Mouse (Mus musculus): ENCODE data around the gene Cntn3. TPM values are rescaled to one million over a fixed set of nuclear protein-coding genes. Genes with fewer than 3 reads are reported as not detected.

Cntn3 gene
- polyA plus RNA-seq, 1 experiment from 2014 or later, result 0.89 TPM

GRCm38 (mm10) chr6:102555814-102556437, 17.0 kb downstream of the Cntn3 start:
- Histone ChIP-seq H3K4me3 (no peak overlapping the region), H3K27ac (no peak overlapping the region), H3K9me3 (no peaks in the 10 kb centered on the region), H3K27me3 (ENCODE audit: insufficient read depth, poor library complexity, severe bottlenecking) (no peaks in the 10 kb centered on the region), H3K4me1 (replicated peaks) (no peaks in the 10 kb centered on the region), H3K36me3 (no peaks in the 10 kb centered on the region)
- DNase-seq (ENCODE audit: low spot score), result no peak
- WGBS, result 93% methylated on average over 4 of the region's 4 CpGs

- Histone ChIP-seq H3K4me3 (no peak overlapping the region), H3K9me3 (no peaks in the 10 kb centered on the region), H3K36me3 (no peaks in the 10 kb centered on the region), H3K27ac (no peak overlapping the region), H3K4me1 (replicated peaks) (no peaks in the 10 kb centered on the region), H3K27me3 (ENCODE audit: insufficient read depth, poor library complexity, severe bottlenecking) (no peaks in the 10 kb centered on the region)
- WGBS, result 91% methylated on average over 3 of the region's 3 CpGs
- no peak for DNase-seq (ENCODE audit: low spot score)
Observed at GRCm38 (mm10) chr6:102555067-102555657, 17.7 kb downstream of the Cntn3 start.

DNA sequence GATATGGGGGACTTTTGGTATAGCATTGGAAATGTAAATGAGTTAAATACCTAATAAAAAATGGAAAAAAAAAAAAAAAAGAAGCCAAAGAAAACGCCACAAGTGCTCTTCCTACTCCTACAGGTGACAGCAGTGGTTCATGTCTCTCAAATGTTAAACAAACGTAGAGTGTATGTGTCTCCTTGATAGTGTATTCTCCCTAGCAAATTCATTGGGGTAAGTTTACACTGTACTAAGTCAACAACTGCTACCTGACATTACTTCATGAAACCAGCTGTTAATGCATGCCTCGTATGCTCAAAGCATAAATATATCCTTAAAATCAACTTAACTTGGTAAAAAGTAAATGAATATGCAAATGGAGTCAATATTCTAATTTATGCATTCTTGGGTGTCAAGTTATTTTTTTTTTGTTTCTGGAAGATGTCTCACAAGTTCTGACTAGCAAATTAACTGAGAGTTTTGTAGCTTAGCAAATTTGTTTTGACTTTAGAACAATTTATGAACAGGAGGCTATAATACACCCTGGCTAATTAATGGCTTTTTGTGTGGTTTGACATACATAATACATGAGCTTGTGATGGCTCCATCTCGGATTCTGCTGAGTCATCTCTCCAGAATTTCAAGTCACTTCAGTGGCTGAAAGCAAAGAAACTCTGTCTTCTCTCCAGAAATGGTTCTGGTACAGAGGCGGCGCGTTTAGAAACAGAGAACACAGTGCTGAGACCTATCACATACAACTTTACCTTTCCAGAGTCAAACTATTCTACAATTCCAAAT, 31.1 kb downstream of the Cntn3 start:
- H3K4me3 ChIP-seq, result no peak overlapping the region
- H3K4me1 ChIP-seq (replicated peaks), result peaks cover 7% of the 10 kb centered on the region; the same call in 1 of the 2 replicates
- no peaks in the 10 kb centered on the region for H3K27me3 ChIP-seq (ENCODE audit: insufficient read depth, poor library complexity, severe bottlenecking)
- WGBS, result 85% methylated on average over 7 of the region's 7 CpGs
- DNase-seq (ENCODE audit: low spot score), result no peak
- no peak overlapping the region for H3K27ac ChIP-seq
- no peaks in the 10 kb centered on the region for H3K36me3 ChIP-seq
- no peaks in the 10 kb centered on the region for H3K9me3 ChIP-seq

GRCm38 (mm10) chr6:102535599-102535998, 37.3 kb downstream of the Cntn3 start:
- Histone ChIP-seq H3K27ac (no peak overlapping the region), H3K4me3 (no peak overlapping the region), H3K36me3 (no peaks in the 10 kb centered on the region), H3K4me1 (replicated peaks) (no peaks in the 10 kb centered on the region), H3K27me3 (ENCODE audit: insufficient read depth, poor library complexity, severe bottlenecking) (no peaks in the 10 kb centered on the region), H3K9me3 (no peaks in the 10 kb centered on the region)
- DNase-seq (ENCODE audit: low spot score), result no peak
- WGBS, result 87% methylated on average over 4 of the region's 4 CpGs

GRCm38 (mm10) chr6:102523037-102523436, 49.9 kb downstream of the Cntn3 start:
- 84% methylated on average over 2 of the region's 2 CpGs for WGBS
- no peaks in the 10 kb centered on the region for H3K4me1 ChIP-seq (replicated peaks)

GRCm38 (mm10) chr6:102520977-102521376, 51.9 kb downstream of the Cntn3 start:
- no peaks in the 10 kb centered on the region for H3K27me3 ChIP-seq (ENCODE audit: insufficient read depth, poor library complexity, severe bottlenecking)
- no peak overlapping the region for H3K27ac ChIP-seq
- peak; percentile 23 for DNase-seq (ENCODE audit: low spot score)
- no peak overlapping the region for H3K4me3 ChIP-seq
- 55% methylated on average over 2 of the region's 2 CpGs for WGBS
- no peaks in the 10 kb centered on the region for H3K4me1 ChIP-seq (replicated peaks)
- H3K36me3 ChIP-seq, result no peaks in the 10 kb centered on the region
- H3K9me3 ChIP-seq, result no peaks in the 10 kb centered on the region

More at GRCm38 (mm10) chr6:102523037-102523436, 49.9 kb downstream of the Cntn3 start:
- Histone ChIP-seq H3K27ac (no peak overlapping the region), H3K36me3 (no peaks in the 10 kb centered on the region), H3K4me3 (no peak overlapping the region), H3K9me3 (no peaks in the 10 kb centered on the region), H3K27me3 (ENCODE audit: insufficient read depth, poor library complexity, severe bottlenecking) (no peaks in the 10 kb centered on the region)
- no peak for DNase-seq (ENCODE audit: low spot score)

DNA sequence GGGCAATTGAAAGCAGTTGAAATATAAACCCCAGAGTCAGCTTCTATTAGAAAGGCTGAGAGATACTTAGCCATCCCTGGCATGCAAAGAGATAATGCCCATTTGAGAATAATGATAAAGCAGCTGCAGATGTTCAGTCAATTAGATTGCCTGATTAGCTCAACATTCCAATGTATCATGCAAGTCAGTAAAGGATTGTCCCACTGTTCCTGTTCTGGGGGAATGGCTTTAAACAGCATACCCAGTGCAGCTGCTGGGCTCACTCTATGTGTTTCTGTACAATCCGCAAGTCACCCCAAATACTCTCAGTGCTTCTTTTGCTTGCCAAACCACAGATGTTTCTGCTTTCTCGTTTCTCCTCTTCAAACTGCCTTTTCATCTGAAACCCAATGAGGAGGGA, 57.7 kb downstream of the Cntn3 start:
- no peaks in the 10 kb centered on the region for H3K36me3 ChIP-seq
- no peak for DNase-seq (ENCODE audit: low spot score)
- WGBS, result 85% methylated on average over 2 of the region's 2 CpGs
- H3K4me3 ChIP-seq, result no peak overlapping the region
- no peaks in the 10 kb centered on the region for H3K27me3 ChIP-seq (ENCODE audit: insufficient read depth, poor library complexity, severe bottlenecking)
- no peaks in the 10 kb centered on the region for H3K9me3 ChIP-seq
- H3K4me1 ChIP-seq (replicated peaks), result peaks cover 4% of the 10 kb centered on the region
- H3K27ac ChIP-seq, result no peak overlapping the region

- 7% methylated on average over 1 of the region's 1 CpGs for WGBS
- DNase-seq (ENCODE audit: low spot score), result peak; percentile 6
Observed at GRCm38 (mm10) chr6:102512085-102512484, 60.8 kb downstream of the Cntn3 start.

GRCm38 (mm10) chr6:102485509-102485908, 87.4 kb downstream of the Cntn3 start:
- no peak overlapping the region for H3K27ac ChIP-seq
- H3K4me1 ChIP-seq (replicated peaks), result no peaks in the 10 kb centered on the region
- DNase-seq (ENCODE audit: low spot score), result no peak
- no peaks in the 10 kb centered on the region for H3K27me3 ChIP-seq (ENCODE audit: insufficient read depth, poor library complexity, severe bottlenecking)
- H3K36me3 ChIP-seq, result no peaks in the 10 kb centered on the region
- no peak overlapping the region for H3K4me3 ChIP-seq
- no peaks in the 10 kb centered on the region for H3K9me3 ChIP-seq

More at GRCm38 (mm10) chr6:102512085-102512484, 60.8 kb downstream of the Cntn3 start:
- no peaks in the 10 kb centered on the region for H3K36me3 ChIP-seq
- H3K27ac ChIP-seq, result no peak overlapping the region
- H3K27me3 ChIP-seq (ENCODE audit: insufficient read depth, poor library complexity, severe bottlenecking), result no peaks in the 10 kb centered on the region
- no peaks in the 10 kb centered on the region for H3K9me3 ChIP-seq
- peaks cover 4% of the 10 kb centered on the region for H3K4me1 ChIP-seq (replicated peaks)
- H3K4me3 ChIP-seq, result no peak overlapping the region

DNA sequence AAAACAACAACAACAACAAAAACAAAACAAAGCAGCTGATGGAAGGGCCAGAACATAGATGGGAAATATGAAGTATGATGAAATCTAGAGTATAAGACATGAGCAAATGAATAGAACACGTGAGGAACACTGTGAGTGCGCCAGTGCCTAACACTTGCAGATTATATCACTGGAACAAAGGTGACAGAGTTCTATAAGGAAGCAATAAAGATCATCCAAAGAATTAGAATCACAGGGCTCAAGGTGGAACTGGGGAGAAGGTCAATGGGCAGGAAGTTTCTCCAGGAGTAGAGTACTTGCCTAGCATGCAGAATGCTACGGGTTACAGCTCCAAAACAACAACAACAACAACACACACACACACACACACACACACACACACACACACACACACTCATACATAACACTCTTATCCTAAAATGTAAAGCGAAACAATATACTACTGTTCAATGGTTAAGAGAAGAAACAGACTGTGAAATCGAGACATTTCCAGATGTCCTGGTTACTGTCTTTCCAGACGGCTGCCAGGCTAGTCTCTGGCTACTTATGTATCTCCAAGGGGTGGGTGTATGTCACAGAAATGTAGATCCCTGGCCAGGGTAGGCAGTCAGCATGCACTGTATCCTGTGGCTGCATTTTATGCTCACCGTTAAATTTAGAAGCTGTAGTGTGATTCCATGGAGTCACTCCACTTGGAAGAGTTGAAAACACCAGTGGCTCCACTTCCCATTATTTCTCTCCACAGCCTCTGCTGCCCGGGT, 94.4 kb downstream of the Cntn3 start:
- Histone ChIP-seq H3K36me3 (no peaks in the 10 kb centered on the region), H3K9me3 (no peaks in the 10 kb centered on the region), H3K27me3 (ENCODE audit: insufficient read depth, poor library complexity, severe bottlenecking) (no peaks in the 10 kb centered on the region), H3K4me1 (replicated peaks) (no peaks in the 10 kb centered on the region), H3K4me3 (no peak overlapping the region), H3K27ac (no peak overlapping the region)
- DNase-seq (ENCODE audit: low spot score), result no peak
- 86% methylated on average over 8 of the region's 8 CpGs for WGBS

DNA sequence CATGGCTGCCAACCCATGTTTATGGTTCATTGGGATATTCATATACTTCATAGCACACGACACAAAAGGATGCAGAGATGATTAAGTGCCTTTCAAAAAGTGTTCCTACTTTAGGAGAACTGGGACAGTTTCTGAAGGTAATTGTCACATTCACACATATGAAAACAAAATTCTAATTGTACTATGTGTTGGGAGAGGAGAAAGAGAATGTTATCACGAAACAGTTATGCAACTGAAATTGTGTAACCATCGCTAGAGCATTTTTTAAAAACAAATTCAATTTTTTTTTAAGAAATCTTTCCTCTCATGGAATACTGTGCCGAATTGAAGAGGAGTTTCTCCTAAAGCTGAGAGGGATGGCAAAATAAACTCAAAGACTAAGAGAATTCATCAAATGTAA, 134.5 kb downstream of the Cntn3 start:
- Histone ChIP-seq H3K4me1 (replicated peaks) (no peaks in the 10 kb centered on the region), H3K27me3 (ENCODE audit: insufficient read depth, poor library complexity, severe bottlenecking) (no peaks in the 10 kb centered on the region), H3K4me3 (no peak overlapping the region), H3K9me3 (no peaks in the 10 kb centered on the region), H3K27ac (no peak overlapping the region), H3K36me3 (no peaks in the 10 kb centered on the region)
- WGBS, result 90% methylated on average over 4 of the region's 4 CpGs
- no peak for DNase-seq (ENCODE audit: low spot score)

DNA sequence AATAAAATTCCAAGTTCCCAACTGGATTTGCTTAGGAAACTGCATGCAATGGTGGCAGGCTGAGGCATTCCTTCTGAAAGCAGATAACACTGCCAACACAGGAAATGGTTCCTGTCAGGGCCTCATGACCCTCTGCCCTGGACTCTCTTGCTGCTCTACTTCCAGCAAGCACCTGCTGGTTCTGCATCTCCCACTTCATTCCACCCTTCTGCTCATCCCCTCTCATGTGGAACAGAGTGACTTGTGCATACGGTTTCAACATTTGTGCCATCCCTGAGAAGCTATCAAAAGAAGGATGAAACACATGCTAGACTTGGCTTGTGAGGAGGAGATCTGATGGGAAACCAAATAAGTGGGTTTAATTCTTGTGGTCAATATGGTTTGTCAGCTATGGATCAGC, 145.4 kb downstream of the Cntn3 start:
- WGBS, result 83% methylated on average over 1 of the region's 1 CpGs
- Histone ChIP-seq H3K4me1 (replicated peaks) (no peaks in the 10 kb centered on the region), H3K27ac (no peak overlapping the region), H3K9me3 (no peaks in the 10 kb centered on the region), H3K27me3 (ENCODE audit: insufficient read depth, poor library complexity, severe bottlenecking) (no peaks in the 10 kb centered on the region), H3K36me3 (no peaks in the 10 kb centered on the region), H3K4me3 (no peak overlapping the region)
- DNase-seq (ENCODE audit: low spot score), result no peak

DNA sequence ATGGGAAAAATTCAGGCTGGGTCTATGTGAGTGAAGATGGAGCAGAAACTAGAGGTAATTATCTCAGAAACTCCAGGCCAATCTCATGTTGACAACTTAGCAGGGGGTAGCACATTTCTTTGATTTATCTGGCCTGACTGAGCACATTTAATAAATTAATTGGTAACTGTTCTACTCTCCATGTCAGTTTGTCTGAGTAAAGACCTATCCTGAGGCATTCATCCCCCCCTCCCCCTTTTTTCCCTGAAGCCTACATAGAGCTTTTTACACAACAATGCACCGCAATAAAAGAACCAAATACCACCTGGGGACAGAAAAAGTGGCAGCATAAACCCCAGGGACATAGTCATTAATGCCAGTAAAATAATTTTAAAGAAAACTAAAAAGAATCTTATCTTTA, 151.1 kb downstream of the Cntn3 start:
- no peak for DNase-seq (ENCODE audit: low spot score)

More for the DNA sequence above, 151.1 kb downstream of the Cntn3 start:
- Histone ChIP-seq H3K4me1 (replicated peaks) (no peaks in the 10 kb centered on the region), H3K4me3 (no peak overlapping the region), H3K36me3 (no peaks in the 10 kb centered on the region), H3K27ac (no peak overlapping the region), H3K9me3 (no peaks in the 10 kb centered on the region), H3K27me3 (ENCODE audit: insufficient read depth, poor library complexity, severe bottlenecking) (no peaks in the 10 kb centered on the region)
- WGBS, result 40% methylated on average over 1 of the region's 1 CpGs
